Mouse (Mus musculus) megakaryocyte, embryonic 14.5 days (primary cell): ENCODE measurements around the gene Spag5.

ENCODE experiments used
- FLI1 ChIP-seq: IDR thresholded peaks from 2 replicates; pipeline ENCODE4 v1.6.1; 2012; ENCODE audit warnings: low read length, inconsistent platforms, mixed read lengths
- GATA1 ChIP-seq: IDR thresholded peaks from 3 replicates; pipeline ENCODE4 v1.6.1; 2012; ENCODE audit warnings: mixed read lengths, low read length, inconsistent platforms, borderline replicate concordance

GRCm38 (mm10) chr11:78278853-78279252, 22.5 kb upstream of the Spag5 start:
- TF ChIP-seq GATA1 (no peak), FLI1 (no peak)
